ENCODE assay signal across 10 mouse cellular contexts in the genomic region with DNA sequence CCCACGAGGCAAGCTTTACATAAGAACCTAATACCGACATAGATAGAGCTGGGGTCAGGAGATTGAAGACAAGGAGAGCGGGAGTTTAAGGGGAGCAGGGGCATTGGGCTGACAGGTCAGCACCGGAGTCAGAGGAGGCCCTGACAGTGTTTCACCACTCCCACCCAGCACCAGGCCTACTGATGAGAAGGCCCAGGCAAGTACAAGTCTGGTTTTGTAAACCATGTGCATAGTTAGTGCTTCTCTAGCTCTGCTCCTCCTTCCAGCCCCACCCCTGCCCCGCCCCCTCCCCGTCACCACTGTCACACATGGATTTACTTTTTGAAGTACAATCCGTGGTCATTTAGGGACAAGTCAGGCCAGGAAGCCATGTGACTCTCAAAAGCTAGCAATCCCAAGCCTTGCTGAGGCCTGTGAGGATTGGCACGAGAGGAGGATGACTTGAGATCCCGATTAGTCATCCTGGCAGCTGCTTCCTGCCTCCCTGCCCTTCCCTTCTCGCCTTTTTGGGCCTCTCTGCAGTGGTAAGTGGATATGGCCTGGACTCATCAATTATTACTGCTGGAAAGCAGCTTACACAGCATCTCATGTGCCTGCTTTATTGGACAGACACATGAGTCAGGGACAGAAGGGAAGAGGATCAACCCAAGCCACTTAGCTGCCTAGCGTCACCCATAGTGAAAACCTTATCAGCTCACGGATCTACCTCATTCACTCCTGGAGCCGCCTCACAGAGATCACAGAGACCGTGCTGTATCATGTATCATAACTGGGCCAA. TPM values are rescaled to one million over a fixed set of nuclear protein-coding genes. Genes with fewer than 3 reads are reported as not detected.
A peak's percentile ranks its signal among the peaks of the same experiment; 100 is the strongest.
DNase-seq lines count a peak whose midpoint lies in the region; ATAC-seq lines count a peak whose summit lies in the region.
"Had no signal": no experiment of that assay in that cellular context is flagged by ENCODE, and none has a peak within 500 bp of the region (broad histone marks: within the 10 kb centered on the region; RNA-seq: fewer than 3 reads in every experiment).

No protein-coding gene starts in this region.

- no peaks in the 10 kb centered on the region for H3K4me1 ChIP-seq in hindbrain, embryonic 14.5 days (replicated peaks; ENCODE audit: control insufficient read depth, insufficient read depth, low read length)
- H3K4me1 ChIP-seq in hindbrain, embryonic 13.5 days (replicated peaks): peaks cover 4% of the 10 kb centered on the region; the same call in 1 of the 2 replicates
- peaks cover 6% of the 10 kb centered on the region; the same call in 1 of the 2 replicates for H3K4me1 ChIP-seq in intestine, embryonic 15.5 days (replicated peaks)
- no peaks in the 10 kb centered on the region for H3K4me1 ChIP-seq in forebrain, embryonic 15.5 days

- no peaks in the 10 kb centered on the region for H3K27me3 ChIP-seq in hindbrain, embryonic 14.5 days (ENCODE audit: control insufficient read depth, insufficient read depth, low read length)
- no peaks in the 10 kb centered on the region for H3K27me3 ChIP-seq in hindbrain, embryonic 13.5 days
- H3K27me3 ChIP-seq in intestine, embryonic 15.5 days (replicated peaks): no peaks in the 10 kb centered on the region
- no peaks in the 10 kb centered on the region for H3K27me3 ChIP-seq in forebrain, embryonic 15.5 days
- H3K27me3 ChIP-seq: hindbrain, embryonic 15.5 days had no signal

- no peaks in the 10 kb centered on the region for H3K79me2 ChIP-seq in macrophage (ENCODE audit: inconsistent target)

- no peaks in the 10 kb centered on the region for H3K9me3 ChIP-seq in hindbrain, embryonic 14.5 days (ENCODE audit: control insufficient read depth, low read length)
- no peaks in the 10 kb centered on the region for H3K9me3 ChIP-seq in hindbrain, embryonic 13.5 days
- no peaks in the 10 kb centered on the region for H3K9me3 ChIP-seq in intestine, embryonic 15.5 days
- no peaks in the 10 kb centered on the region for H3K9me3 ChIP-seq in forebrain, embryonic 15.5 days
- H3K9me3 ChIP-seq: G1E; hindbrain, embryonic 15.5 days had no signal

- peak; percentile 30 for DNase-seq in hindbrain, embryonic 14.5 days (ENCODE audit: low spot score)
- DNase-seq in embryo, embryonic 11 days: peak; percentile 28
- DNase-seq in right cerebral cortex, postnatal 36 days (ENCODE audit: low spot score in 2 of 2): no peak
- DNase-seq in layer of hippocampus, postnatal 10 days (ENCODE audit: low spot score in 2 of 2): no peak

- H3K27ac ChIP-seq in hindbrain, embryonic 14.5 days: no peak overlapping the region
- H3K27ac ChIP-seq in hindbrain, embryonic 13.5 days: no peak overlapping the region
- H3K27ac ChIP-seq in intestine, embryonic 15.5 days: peak overlapping the region; percentile 57
- peak overlapping the region; percentile 65 for H3K27ac ChIP-seq in macrophage
- no peak overlapping the region for H3K27ac ChIP-seq in forebrain, embryonic 15.5 days (replicated peaks)
- H3K27ac ChIP-seq: hindbrain, embryonic 15.5 days had no signal

- H3K36me3 ChIP-seq in hindbrain, embryonic 14.5 days (replicated peaks; ENCODE audit: control insufficient read depth, insufficient read depth): no peaks in the 10 kb centered on the region
- no peaks in the 10 kb centered on the region for H3K36me3 ChIP-seq in hindbrain, embryonic 13.5 days
- no peaks in the 10 kb centered on the region for H3K36me3 ChIP-seq in intestine, embryonic 15.5 days
- H3K36me3 ChIP-seq in macrophage (ENCODE audit: inconsistent target): no peaks in the 10 kb centered on the region
- no peaks in the 10 kb centered on the region for H3K36me3 ChIP-seq in forebrain, embryonic 15.5 days
- H3K36me3 ChIP-seq: G1E; hindbrain, embryonic 15.5 days had no signal

- H3K4me2 ChIP-seq in hindbrain, embryonic 14.5 days (replicated peaks): no peak overlapping the region
- H3K4me2 ChIP-seq in hindbrain, embryonic 13.5 days: no peak overlapping the region
- no peak overlapping the region for H3K4me2 ChIP-seq in intestine, embryonic 15.5 days (replicated peaks)
- no peak overlapping the region for H3K4me2 ChIP-seq in forebrain, embryonic 15.5 days (replicated peaks)
- H3K4me2 ChIP-seq: hindbrain, embryonic 15.5 days had no signal

- H3K9ac ChIP-seq in hindbrain, embryonic 14.5 days: no peak overlapping the region
- no peak overlapping the region for H3K9ac ChIP-seq in hindbrain, embryonic 13.5 days
- H3K9ac ChIP-seq in intestine, embryonic 15.5 days: no peak overlapping the region
- H3K9ac ChIP-seq in forebrain, embryonic 15.5 days (replicated peaks): no peak overlapping the region
- H3K9ac ChIP-seq: hindbrain, embryonic 15.5 days had no signal

- WGBS in hindbrain, embryonic 14.5 days: 68% methylated on average over 14 of the region's 14 CpGs
- WGBS in hindbrain, embryonic 13.5 days: 65% methylated on average over 14 of the region's 14 CpGs
- 36% methylated on average over 14 of the region's 14 CpGs for WGBS in intestine, embryonic 15.5 days
- 62% methylated on average over 14 of the region's 14 CpGs for WGBS in macrophage (ENCODE audit: missing documents)
- WGBS in forebrain, embryonic 15.5 days: 74% methylated on average over 14 of the region's 14 CpGs

- H3K4me3 ChIP-seq in hindbrain, embryonic 14.5 days (replicated peaks; ENCODE audit: low read length): no peak overlapping the region
- no peak overlapping the region for H3K4me3 ChIP-seq in hindbrain, embryonic 13.5 days
- H3K4me3 ChIP-seq in intestine, embryonic 15.5 days (replicated peaks): no peak overlapping the region
- no peak overlapping the region for H3K4me3 ChIP-seq in macrophage (ENCODE audit: inconsistent target)
- H3K4me3 ChIP-seq in forebrain, embryonic 15.5 days: no peak overlapping the region
- H3K4me3 ChIP-seq: hindbrain, embryonic 15.5 days had no signal

- no peak for ATAC-seq in hindbrain, embryonic 14.5 days (ENCODE audit: low FRiP score)
- no peak for ATAC-seq in hindbrain, embryonic 13.5 days (ENCODE audit: low FRiP score)
- peak; percentile 69 for ATAC-seq in intestine, embryonic 15.5 days
- ATAC-seq in forebrain, embryonic 15.5 days (replicated peaks): no peak

RNA-seq across cellular contexts. Expression of a gene that starts 34.1 kb away (rescaled TPM):
- 336 and 338 TPM in 2 replicates for polyA plus RNA-seq in hindbrain, embryonic 14.5 days (2014; fragmentation: Nextera tagmentation; extraction: Ambion mirVana)
- 388 and 410 TPM in 2 replicates for polyA plus RNA-seq in hindbrain, embryonic 13.5 days (2015; fragmentation: Nextera tagmentation; extraction: Ambion mirVana)
- 290 and 308 TPM in 2 replicates for polyA plus RNA-seq in intestine, embryonic 15.5 days (2015; fragmentation: Nextera tagmentation; extraction: Ambion mirVana)
- 100 to 1,000 TPM in 23 of 26 experiments, 10 to 100 TPM in 3; 80.9 to 247 (median 175) TPM for total RNA-seq in macrophage (2018; cell fraction: chromatin; rRNA removed)
- 100 to 1,000 TPM in 15 of 26 experiments, 10 to 100 TPM in 11; 76.7 to 136 (median 102) TPM for total RNA-seq in macrophage (2018; cell fraction: cytosol; rRNA removed)
- total RNA-seq in macrophage (2018; cell fraction: nucleus; rRNA removed): 100 to 1,000 TPM; 126 to 581 (median 189) TPM
- 97.5 to 182 TPM (median 98.5 TPM) in 3 replicates for polyA plus RNA-seq in macrophage (2018)
- 359 and 376 TPM in 2 replicates for polyA plus RNA-seq in forebrain, embryonic 15.5 days (2015; fragmentation: Nextera tagmentation; extraction: Ambion mirVana)
- total RNA-seq in layer of hippocampus, postnatal 10 days (2021): 100 to 1,000 TPM; 173 to 191 TPM

RNA-seq across cellular contexts. Expression of a gene that starts 48.1 kb away (rescaled TPM):
- polyA plus RNA-seq in hindbrain, embryonic 14.5 days (2014; fragmentation: Nextera tagmentation; extraction: Ambion mirVana): 0.24 and 0.82 TPM in 2 replicates
- polyA plus RNA-seq in hindbrain, embryonic 13.5 days (2015; fragmentation: Nextera tagmentation; extraction: Ambion mirVana): 0.41 and 1.0 TPM in 2 replicates
- polyA plus RNA-seq in intestine, embryonic 15.5 days (2015; fragmentation: Nextera tagmentation; extraction: Ambion mirVana): 0.16 TPM in 1 of 2 replicates, not detected in the other
- 1 to 10 TPM in 21 of 26 experiments, under 1 TPM in 3, not detected in 2; 0.78 to 6.6 (median 1.7) TPM for total RNA-seq in macrophage (2018; cell fraction: chromatin; rRNA removed)
- total RNA-seq in macrophage (2018; cell fraction: cytosol; rRNA removed): under 1 TPM in 21 of 26 experiments, not detected in 5; 0.14 to 0.74 (median 0.26) TPM
- 1 to 10 TPM in 18 of 26 experiments, under 1 TPM in 6, not detected in 2; 0.64 to 7.8 (median 1.4) TPM for total RNA-seq in macrophage (2018; cell fraction: nucleus; rRNA removed)
- polyA plus RNA-seq in macrophage (2018): 0.20 to 0.46 TPM (median 0.26 TPM) in 3 replicates
- polyA plus RNA-seq in forebrain, embryonic 15.5 days (2015; fragmentation: Nextera tagmentation; extraction: Ambion mirVana): 0.37 and 0.55 TPM in 2 replicates
- under 1 TPM; 0.67 to 0.78 TPM for total RNA-seq in layer of hippocampus, postnatal 10 days (2021)
- polyA plus RNA-seq: G1E had no signal

RNA-seq across cellular contexts. Expression of a gene that starts 59.3 kb away (rescaled TPM):
- polyA plus RNA-seq in hindbrain, embryonic 14.5 days (2014; fragmentation: Nextera tagmentation; extraction: Ambion mirVana): 7.4 and 10.9 TPM in 2 replicates
- polyA plus RNA-seq in hindbrain, embryonic 13.5 days (2015; fragmentation: Nextera tagmentation; extraction: Ambion mirVana): 15.3 and 19.4 TPM in 2 replicates
- polyA plus RNA-seq in intestine, embryonic 15.5 days (2015; fragmentation: Nextera tagmentation; extraction: Ambion mirVana): 23.8 and 23.9 TPM in 2 replicates
- total RNA-seq in macrophage (2018; cell fraction: chromatin; rRNA removed): 10 to 100 TPM in 21 of 26 experiments, 1 to 10 TPM in 5; 5.1 to 62.6 (median 26.9) TPM
- total RNA-seq in macrophage (2018; cell fraction: cytosol; rRNA removed): 10 to 100 TPM in 4 of 26 experiments, 1 to 10 TPM in 22; 4.2 to 12.9 (median 7.6) TPM
- 10 to 100 TPM in 21 of 26 experiments, 1 to 10 TPM in 5; 7.0 to 39.7 (median 20.7) TPM for total RNA-seq in macrophage (2018; cell fraction: nucleus; rRNA removed)
- polyA plus RNA-seq in macrophage (2018): 7.0 to 9.8 TPM (median 7.8 TPM) in 3 replicates
- polyA plus RNA-seq in forebrain, embryonic 15.5 days (2015; fragmentation: Nextera tagmentation; extraction: Ambion mirVana): 14.0 and 16.5 TPM in 2 replicates
- 10 to 100 TPM; 20.3 to 20.5 TPM for total RNA-seq in layer of hippocampus, postnatal 10 days (2021)

Comparison
In these comparisons a context has a peak if more than half of its experiments do, and no peak if none do; other contexts are left out.
1. DNase-seq: peak in hindbrain, embryonic 14.5 days (single experiment) and embryo, embryonic 11 days (single experiment); none in right cerebral cortex, postnatal 36 days (0 of 2) and layer of hippocampus, postnatal 10 days (0 of 2).
2. H3K27ac ChIP-seq: peak in intestine, embryonic 15.5 days (single experiment) and macrophage (single experiment); none in hindbrain, embryonic 14.5 days (single experiment), hindbrain, embryonic 13.5 days (single experiment) and forebrain, embryonic 15.5 days (single experiment).